Mouse (Mus musculus): ENCODE results near the gene Ptpn23. TPM values are rescaled to one million over a fixed set of nuclear protein-coding genes. Genes with fewer than 3 reads are reported as not detected.
"Not testable (repeated sequence)": the region's sequence is repeated elsewhere in the genome, so short reads cannot be mapped to it uniquely, and the experiment has no call there.

The Ptpn23 gene
- polyA plus RNA-seq, 1 experiment from 2014 or later: 25.3 TPM

- H3K4me1 ChIP-seq (ENCODE audit: control insufficient read depth, insufficient read depth, low read length): no peaks in the 10 kb centered on the region
- no peak within 1 kb of the TSS for H3K27ac ChIP-seq (ENCODE audit: low read depth, low read length)
- no peak for ATAC-seq (ENCODE audit: low read depth)
- H3K27me3 ChIP-seq (ENCODE audit: control insufficient read depth, insufficient read depth, low read length): no peaks in the 10 kb centered on the region
- WGBS: 94% methylated on average over 12 of the region's 12 CpGs
- no peaks in the 10 kb centered on the region for H3K36me3 ChIP-seq (ENCODE audit: control insufficient read depth, insufficient read depth, low read length)
- no peak within 1 kb of the TSS for H3K4me2 ChIP-seq (ENCODE audit: low read depth, low read length)
- H3K9ac ChIP-seq (replicated peaks; ENCODE audit: low read depth, low read length): no peak within 1 kb of the TSS
- H3K4me3 ChIP-seq (ENCODE audit: low read depth, low read length): no peak within 1 kb of the TSS
- no peaks in the 10 kb centered on the region for H3K9me3 ChIP-seq (ENCODE audit: control insufficient read depth, low read length)
These were observed 11.6 kb upstream of the Ptpn23 start, which contains the start of gene Ngp for GRCm38 (mm10) chr9:110419511-110420112. TSS of gene Ngp (plus strand) at chr9:110419747.

GRCm38 (mm10) chr9:110413785-110414184, 5.8 kb upstream of the Ptpn23 start:
- Histone ChIP-seq H3K27ac (ENCODE audit: low read depth, low read length) (no peak overlapping the region), H3K9me3 (ENCODE audit: control insufficient read depth, low read length) (no peaks in the 10 kb centered on the region), H3K4me1 (ENCODE audit: control insufficient read depth, insufficient read depth, low read length) (0 out of 2 replicates have a peak, but pooled peaks cover under 1% of the 10 kb centered on the region), H3K4me2 (ENCODE audit: low read depth, low read length) (no peak overlapping the region), H3K27me3 (ENCODE audit: control insufficient read depth, insufficient read depth, low read length) (no peaks in the 10 kb centered on the region), H3K4me3 (ENCODE audit: low read depth, low read length) (no peak overlapping the region), H3K36me3 (ENCODE audit: control insufficient read depth, insufficient read depth, low read length) (no peaks in the 10 kb centered on the region), H3K9ac (replicated peaks; ENCODE audit: low read depth, low read length) (no peak overlapping the region)
- WGBS: 55% methylated on average over 9 of the region's 9 CpGs
- no peak for ATAC-seq (ENCODE audit: low read depth)

GRCm38 (mm10) chr9:110412926-110413325, 4.9 kb upstream of the Ptpn23 start:
- Histone ChIP-seq H3K27ac (ENCODE audit: low read depth, low read length) (no peak overlapping the region), H3K36me3 (ENCODE audit: control insufficient read depth, insufficient read depth, low read length) (no peaks in the 10 kb centered on the region), H3K27me3 (ENCODE audit: control insufficient read depth, insufficient read depth, low read length) (no peaks in the 10 kb centered on the region), H3K4me3 (ENCODE audit: low read depth, low read length) (no peak overlapping the region), H3K4me2 (ENCODE audit: low read depth, low read length) (no peak overlapping the region), H3K9ac (replicated peaks; ENCODE audit: low read depth, low read length) (no peak overlapping the region), H3K9me3 (ENCODE audit: control insufficient read depth, low read length) (no peaks in the 10 kb centered on the region), H3K4me1 (ENCODE audit: control insufficient read depth, insufficient read depth, low read length) (0 out of 2 replicates have a peak, but pooled peaks cover 3% of the 10 kb centered on the region)
- ATAC-seq (ENCODE audit: low read depth): no peak
- WGBS: 76% methylated on average over 7 of the region's 7 CpGs

- no peaks in the 10 kb centered on the region for H3K36me3 ChIP-seq (ENCODE audit: control insufficient read depth, insufficient read depth, low read length)
- H3K4me1 ChIP-seq (ENCODE audit: control insufficient read depth, insufficient read depth, low read length): peaks cover 11% of the 10 kb centered on the region
- no peaks in the 10 kb centered on the region for H3K27me3 ChIP-seq (ENCODE audit: control insufficient read depth, insufficient read depth, low read length)
- H3K4me2 ChIP-seq (ENCODE audit: low read depth, low read length): no peak overlapping the region
- H3K9me3 ChIP-seq (ENCODE audit: control insufficient read depth, low read length): no peaks in the 10 kb centered on the region
- no peak overlapping the region for H3K4me3 ChIP-seq (ENCODE audit: low read depth, low read length)
- no peak overlapping the region for H3K9ac ChIP-seq (replicated peaks; ENCODE audit: low read depth, low read length)
- ATAC-seq (ENCODE audit: low read depth): no peak
- H3K27ac ChIP-seq (ENCODE audit: low read depth, low read length): no peak overlapping the region
- WGBS: 46% methylated on average over 6 of the region's 6 CpGs
These were observed 3.2 kb upstream of the Ptpn23 start for GRCm38 (mm10) chr9:110410908-110411887.

- Histone ChIP-seq H3K4me3 (ENCODE audit: low read depth, low read length) (peak overlapping the region; percentile 73), H3K9ac (replicated peaks; ENCODE audit: low read depth, low read length) (peak overlapping the region; percentile 82), H3K9me3 (ENCODE audit: control insufficient read depth, low read length) (no peaks in the 10 kb centered on the region), H3K27me3 (ENCODE audit: control insufficient read depth, insufficient read depth, low read length) (no peaks in the 10 kb centered on the region), H3K4me2 (ENCODE audit: low read depth, low read length) (peak overlapping the region; percentile 90), H3K36me3 (ENCODE audit: control insufficient read depth, insufficient read depth, low read length) (no peaks in the 10 kb centered on the region), H3K27ac (ENCODE audit: low read depth, low read length) (peak overlapping the region; percentile 82), H3K4me1 (ENCODE audit: control insufficient read depth, insufficient read depth, low read length) (peaks cover 11% of the 10 kb centered on the region)
- 1% methylated on average over 41 of the region's 41 CpGs for WGBS
- peak; percentile 73; the same call in 1 of the 2 replicates for ATAC-seq (ENCODE audit: low read depth)
These were observed 508 bp downstream of the Ptpn23 start for GRCm38 (mm10) chr9:110407311-110408098.

- not testable (repeated sequence) for H3K4me2 ChIP-seq (ENCODE audit: low read depth, low read length); H3K4me1 ChIP-seq (ENCODE audit: control insufficient read depth, insufficient read depth, low read length); H3K9ac ChIP-seq (replicated peaks; ENCODE audit: low read depth, low read length); H3K27me3 ChIP-seq (ENCODE audit: control insufficient read depth, insufficient read depth, low read length); ATAC-seq (ENCODE audit: low read depth); H3K27ac ChIP-seq (ENCODE audit: low read depth, low read length); H3K9me3 ChIP-seq (ENCODE audit: control insufficient read depth, low read length); H3K36me3 ChIP-seq (ENCODE audit: control insufficient read depth, insufficient read depth, low read length); H3K4me3 ChIP-seq (ENCODE audit: low read depth, low read length)
- 82% methylated on average over 4 of the region's 4 CpGs for WGBS
These were observed 4.8 kb downstream of the Ptpn23 start for GRCm38 (mm10) chr9:110403240-110403639.

- Histone ChIP-seq H3K9ac (replicated peaks; ENCODE audit: low read depth, low read length) (no peak overlapping the region), H3K27me3 (ENCODE audit: control insufficient read depth, insufficient read depth, low read length) (no peaks in the 10 kb centered on the region), H3K4me2 (ENCODE audit: low read depth, low read length) (no peak overlapping the region), H3K4me1 (ENCODE audit: control insufficient read depth, insufficient read depth, low read length) (peaks cover 7% of the 10 kb centered on the region), H3K9me3 (ENCODE audit: control insufficient read depth, low read length) (no peaks in the 10 kb centered on the region), H3K4me3 (ENCODE audit: low read depth, low read length) (no peak overlapping the region), H3K27ac (ENCODE audit: low read depth, low read length) (no peak overlapping the region), H3K36me3 (ENCODE audit: control insufficient read depth, insufficient read depth, low read length) (no peaks in the 10 kb centered on the region; the same call in 1 of the 2 replicates)
- WGBS: 97% methylated on average over 2 of the region's 2 CpGs
- no peak for ATAC-seq (ENCODE audit: low read depth)
These were observed 5.3 kb downstream of the Ptpn23 start for GRCm38 (mm10) chr9:110402731-110403130.

GRCm38 (mm10) chr9:110400650-110401049, 7.4 kb downstream of the Ptpn23 start:
- no peak for ATAC-seq (ENCODE audit: low read depth)
- Histone ChIP-seq H3K4me2 (ENCODE audit: low read depth, low read length) (no peak overlapping the region), H3K36me3 (ENCODE audit: control insufficient read depth, insufficient read depth, low read length) (peaks cover 1% of the 10 kb centered on the region; the same call in 1 of the 2 replicates), H3K4me1 (ENCODE audit: control insufficient read depth, insufficient read depth, low read length) (no peaks in the 10 kb centered on the region), H3K9me3 (ENCODE audit: control insufficient read depth, low read length) (no peaks in the 10 kb centered on the region), H3K4me3 (ENCODE audit: low read depth, low read length) (no peak overlapping the region), H3K27me3 (ENCODE audit: control insufficient read depth, insufficient read depth, low read length) (no peaks in the 10 kb centered on the region), H3K27ac (ENCODE audit: low read depth, low read length) (no peak overlapping the region), H3K9ac (replicated peaks; ENCODE audit: low read depth, low read length) (no peak overlapping the region)
- WGBS: 89% methylated on average over 5 of the region's 5 CpGs

Measured in neural tube, embryonic 14.5 days (tissue).